Mouse (Mus musculus) heart, adult 2 months (tissue): ENCODE measurements around the gene Pkp3.

ENCODE experiments used
- CTCF ChIP-seq: fragments of 200-600 bp; IDR thresholded peaks from 2 replicates; pipeline ENCODE4 v1.8.1; 2022; ENCODE audit warnings: antibody characterized with exemption, mild to moderate bottlenecking, moderate library complexity
- EP300 ChIP-seq: fragments of 200-500 bp; IDR thresholded peaks from 2 replicates; pipeline ENCODE4 v1.6.1; 2011; ENCODE audit warnings: low read depth, low read length, control low read depth; ENCODE audit not compliant: insufficient read depth
- POLR2A ChIP-seq: fragments of 200-500 bp; IDR thresholded peaks from 2 replicates; pipeline ENCODE4 v1.6.1; 2011; ENCODE audit warnings: mild to moderate bottlenecking, low read depth, low read length, control low read depth; ENCODE audit not compliant: insufficient read depth

DNA sequence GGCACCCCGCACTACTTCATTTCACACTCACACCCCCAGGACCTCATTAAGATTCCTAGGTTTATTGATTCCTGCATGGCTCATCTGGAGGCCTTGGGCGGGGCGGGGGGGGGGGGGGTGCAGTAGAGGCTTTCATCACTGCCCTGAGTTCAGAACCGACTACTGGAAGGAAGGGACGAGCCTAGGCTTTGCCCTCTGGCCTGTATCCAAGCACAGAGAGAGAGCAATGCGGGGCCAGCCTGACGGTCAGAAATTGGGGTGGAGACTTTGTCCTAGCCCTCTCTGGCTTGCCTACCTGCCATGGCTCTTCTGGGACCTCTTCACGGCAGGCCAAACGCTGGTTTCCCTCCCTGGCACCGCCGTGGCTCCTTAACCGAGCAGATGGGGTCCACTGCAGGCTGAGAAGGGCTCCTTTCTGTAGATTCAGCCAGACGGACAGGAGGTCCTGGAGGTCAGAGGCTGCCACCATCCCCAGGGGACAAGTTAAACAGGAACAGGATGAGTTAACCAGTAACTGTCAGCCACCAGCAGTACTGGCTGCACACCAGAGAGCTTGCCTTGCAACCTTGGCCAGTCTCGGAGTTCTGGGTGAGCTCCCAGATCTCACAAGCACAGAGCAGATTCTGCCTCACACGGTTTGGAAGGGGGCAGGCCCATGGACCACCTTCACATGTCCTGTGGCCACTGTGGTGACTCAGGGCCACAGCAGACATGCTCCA lies 16.6 kb downstream of the Pkp3 start:
- no peak for TF ChIP-seq EP300
- TF ChIP-seq POLR2A, result no peak
- no peak for TF ChIP-seq CTCF
